Mouse (Mus musculus) bone marrow macrophage, adult 2 months (primary cell): ENCODE results near the gene Psat1.

ENCODE experiments used
- CTCF ChIP-seq: IDR thresholded peaks from 2 replicates; pipeline ENCODE4 v1.5.1; 2012; ENCODE audit warnings: low read depth, mild to moderate bottlenecking, low read length, moderate library complexity
- POLR2A ChIP-seq: IDR thresholded peaks from 2 replicates; pipeline ENCODE4 v1.6.1; 2012; ENCODE audit warnings: mild to moderate bottlenecking, low read depth, low read length, borderline replicate concordance

GRCm38 (mm10) chr19:15946663-15947062, 474 bp downstream of the Psat1 start:
- TF ChIP-seq CTCF: no peak
- no peak for TF ChIP-seq POLR2A
